Mouse (Mus musculus) monocyte, adult 2 months (primary cell): ENCODE results near the gene Csnk1g2.
"Not testable (repeated sequence)": the region's sequence is repeated elsewhere in the genome, so short reads cannot be mapped to it uniquely, and the experiment has no call there.

Experiments used
- DNase-seq, 2 experiments: peaks; one replicate each; pipeline ENCODE4 v3.0.0; 2022; ENCODE audit warnings: low spot score in 2 of 2, low read depth in 1 of 2

Csnk1g2 gene

GRCm38 (mm10) chr10:80596318-80596717 is 26.3 kb upstream of the Csnk1g2 start:
- no peak for DNase-seq

DNA sequence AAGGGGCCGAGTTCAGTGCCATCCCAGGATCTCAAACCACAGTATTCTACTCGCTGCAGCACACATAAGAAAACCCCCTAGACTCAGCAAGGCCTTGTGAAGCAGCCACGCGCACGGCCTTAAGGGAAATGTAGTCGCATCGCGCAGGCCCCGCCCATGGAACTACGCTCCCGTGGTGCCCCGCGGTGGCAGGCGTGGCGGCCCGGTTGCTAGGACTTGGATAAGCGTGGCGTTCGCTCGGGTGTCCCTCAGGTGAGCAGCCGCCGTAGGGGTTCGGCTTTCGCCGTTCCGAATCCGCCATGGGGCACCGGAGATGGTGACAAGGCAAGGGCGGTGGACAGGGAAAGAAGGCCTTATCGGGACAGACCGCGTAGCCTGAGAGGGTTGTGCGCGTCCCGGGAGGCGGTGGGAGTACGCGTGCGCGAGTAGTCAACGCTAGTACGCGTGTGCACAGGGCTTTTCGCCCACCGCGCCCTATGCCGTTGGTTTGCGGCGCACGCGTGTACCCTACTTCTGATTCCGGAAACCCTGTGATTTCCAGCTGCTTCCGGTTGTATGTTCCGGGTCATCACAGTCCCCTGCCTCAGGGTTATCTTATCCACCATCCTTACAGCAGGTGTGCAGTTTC is 19.8 kb upstream of the Csnk1g2 start, which contains the start of the genes Scamp4 and Adat3:
TSS of gene Scamp4 (plus strand) at position 175 of the 628 bp plus-strand sequence.
TSS of gene Adat3 (plus strand) at position 183 of the 628 bp plus-strand sequence.
- DNase-seq = peak; percentile 74 to 93

GRCm38 (mm10) chr10:80603364-80603763 is 19.3 kb upstream of the Csnk1g2 start:
- DNase-seq = no peak

DNA sequence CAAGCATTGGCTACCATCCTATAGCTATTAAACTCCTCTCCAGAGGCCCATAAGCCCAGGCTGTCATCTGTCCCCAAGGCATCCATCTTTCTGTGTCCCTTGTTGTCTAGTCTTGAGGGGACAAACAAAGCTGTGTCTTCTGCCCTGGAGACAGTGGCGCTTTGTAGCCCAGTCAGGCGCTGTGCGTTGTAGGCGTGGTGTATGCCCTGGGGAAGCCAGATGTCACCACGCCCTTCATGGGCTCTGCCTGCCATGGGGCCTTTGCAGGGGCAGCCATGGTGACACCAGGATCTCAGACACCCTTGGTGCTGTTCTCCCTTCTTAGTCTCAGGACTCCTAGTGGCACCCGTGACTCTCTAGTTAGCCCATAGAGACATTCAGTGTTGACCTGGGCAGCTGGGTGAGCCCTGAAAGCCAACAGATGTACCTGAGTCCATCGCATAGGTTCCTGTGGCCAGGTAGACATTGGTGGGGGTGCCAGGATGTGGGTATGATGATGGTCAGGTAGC is 18.6 kb upstream of the Csnk1g2 start:
- no peak for DNase-seq

GRCm38 (mm10) chr10:80604988-80605387 is 17.6 kb upstream of the Csnk1g2 start:
- DNase-seq = no peak

- not testable (repeated sequence) for DNase-seq
These were observed 16.9 kb upstream of the Csnk1g2 start, which contains the start of gene Gm49322 for GRCm38 (mm10) chr10:80605721-80606120. Gene Gm49322, plus strand, starts transcription at chr10:80606021.

DNA sequence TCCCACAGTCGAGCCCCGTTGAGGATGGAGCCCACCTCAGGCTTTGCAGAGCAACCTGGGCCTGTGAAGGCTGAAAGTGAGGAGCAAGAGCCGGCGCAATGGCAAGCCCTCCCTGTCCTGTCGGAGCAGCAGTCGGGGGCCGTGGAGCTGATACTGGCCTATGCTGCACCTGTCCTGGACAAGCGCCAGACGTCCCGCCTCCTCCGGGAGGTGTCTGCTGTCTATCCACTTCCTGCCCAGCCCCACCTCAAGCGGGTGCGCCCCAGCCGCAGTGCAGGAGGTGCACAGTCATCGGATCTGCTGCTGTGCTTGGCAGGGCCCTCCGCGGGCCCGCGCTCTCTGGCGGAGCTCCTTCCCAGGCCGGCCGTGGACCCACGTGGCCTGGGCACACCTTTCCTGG is 16.3 kb upstream of the Csnk1g2 start:
- no peak for DNase-seq

- DNase-seq = no peak
These were observed 15.8 kb upstream of the Csnk1g2 start for GRCm38 (mm10) chr10:80606737-80607350.

DNA sequence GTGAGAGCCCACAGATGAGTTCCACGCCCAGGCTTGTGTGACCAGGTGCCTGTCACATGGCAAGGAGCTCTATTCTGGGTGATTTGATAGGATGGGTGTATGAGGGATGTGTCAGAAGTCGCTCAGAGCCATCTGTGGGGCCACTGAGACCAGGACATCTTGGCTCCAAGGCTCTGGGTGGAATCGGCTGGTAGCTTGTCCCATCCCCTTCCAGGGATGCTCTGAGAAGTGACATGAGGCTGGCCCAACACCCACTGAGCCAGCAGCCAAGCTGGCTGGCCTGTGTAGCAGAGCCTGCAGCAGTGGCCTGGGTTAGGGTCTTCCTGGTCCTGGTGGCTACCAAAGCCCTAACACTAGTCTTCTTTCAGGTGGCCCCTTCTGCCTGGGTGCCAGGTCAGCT is 14.2 kb upstream of the Csnk1g2 start:
- DNase-seq = no peak

DNA sequence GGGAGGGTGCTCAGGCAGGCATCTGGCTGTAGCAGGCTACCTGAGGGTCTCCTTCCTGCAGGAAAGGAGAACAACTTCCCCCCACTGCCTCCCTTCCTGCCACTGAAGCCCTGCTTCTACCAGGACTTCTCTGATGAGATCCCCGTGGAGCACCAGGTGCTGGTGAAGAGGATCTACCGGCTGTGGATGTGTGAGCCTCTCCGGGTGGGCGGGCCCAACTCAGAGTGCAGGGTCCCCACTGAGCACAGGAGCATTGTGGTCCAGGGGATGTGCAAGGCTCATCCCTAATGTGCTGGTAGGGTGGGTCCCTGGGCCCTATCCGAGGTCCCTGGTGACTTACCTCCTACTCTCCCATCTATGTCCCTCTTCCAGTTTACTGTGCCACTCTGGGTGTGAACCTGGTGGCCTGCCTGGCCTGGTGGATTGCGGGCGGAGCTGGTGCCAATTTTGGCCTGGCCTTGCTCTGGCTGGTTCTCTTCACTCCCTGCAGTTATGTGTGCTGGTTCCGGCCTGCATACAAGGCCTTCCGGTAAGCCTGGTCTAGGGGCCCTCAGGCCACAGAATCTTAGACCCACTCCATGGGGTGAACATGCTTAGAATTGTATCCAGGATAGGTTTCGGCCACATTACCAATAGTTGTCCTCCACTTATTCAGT is 13.2 kb upstream of the Csnk1g2 start:
- no peak for DNase-seq

DNA sequence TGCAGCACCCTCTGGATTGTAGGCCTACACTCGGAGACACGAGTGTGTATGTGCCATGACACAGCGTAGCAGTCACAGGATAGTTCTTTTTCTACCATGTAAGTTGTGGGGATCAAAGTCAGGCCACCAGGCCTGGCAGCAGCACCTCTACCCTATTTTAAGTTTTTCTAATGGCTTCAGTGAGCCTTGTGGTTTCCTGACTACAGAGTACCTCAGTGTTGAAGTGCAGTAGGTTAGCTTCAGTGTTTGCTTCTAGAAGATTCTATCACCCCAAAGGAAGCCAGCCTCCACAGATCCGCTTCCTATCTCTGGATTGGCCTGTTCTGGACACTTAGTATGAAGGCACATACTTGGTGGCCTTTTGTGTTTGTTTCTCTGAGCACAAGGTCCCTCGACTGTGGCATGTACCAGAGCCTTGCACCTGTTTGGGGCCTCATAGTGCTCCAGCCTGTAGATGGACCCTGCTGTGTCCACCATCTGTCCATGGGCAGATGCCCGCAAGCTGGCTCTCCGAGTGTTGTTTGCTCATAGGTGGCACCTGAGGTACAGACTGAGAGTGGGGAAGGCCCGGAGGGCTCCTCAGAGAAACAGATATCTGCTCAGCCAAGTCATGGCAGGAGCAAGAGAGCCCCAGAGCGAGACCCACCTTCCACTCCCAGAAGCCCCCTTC is 12.4 kb upstream of the Csnk1g2 start:
- no peak for DNase-seq

DNA sequence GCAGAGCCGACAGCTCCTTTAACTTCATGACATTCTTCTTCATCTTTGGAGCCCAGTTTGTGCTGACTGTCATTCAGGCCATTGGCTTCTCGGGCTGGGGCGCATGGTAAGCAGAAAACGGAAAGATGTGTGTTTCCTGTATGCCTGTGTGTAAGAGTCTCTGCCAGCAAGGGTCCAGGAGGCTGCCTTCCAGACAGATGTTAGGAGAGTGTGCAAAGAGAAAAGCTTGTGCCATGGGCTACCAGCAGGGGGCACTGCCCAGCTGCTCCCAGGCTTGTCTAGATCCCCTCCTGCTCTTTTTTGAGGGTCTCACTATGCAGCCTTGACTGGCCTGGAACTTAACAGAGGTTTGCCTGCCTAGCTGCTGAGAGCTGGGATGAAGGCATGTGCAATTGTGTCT is 11.6 kb upstream of the Csnk1g2 start:
- no peak for DNase-seq

DNA sequence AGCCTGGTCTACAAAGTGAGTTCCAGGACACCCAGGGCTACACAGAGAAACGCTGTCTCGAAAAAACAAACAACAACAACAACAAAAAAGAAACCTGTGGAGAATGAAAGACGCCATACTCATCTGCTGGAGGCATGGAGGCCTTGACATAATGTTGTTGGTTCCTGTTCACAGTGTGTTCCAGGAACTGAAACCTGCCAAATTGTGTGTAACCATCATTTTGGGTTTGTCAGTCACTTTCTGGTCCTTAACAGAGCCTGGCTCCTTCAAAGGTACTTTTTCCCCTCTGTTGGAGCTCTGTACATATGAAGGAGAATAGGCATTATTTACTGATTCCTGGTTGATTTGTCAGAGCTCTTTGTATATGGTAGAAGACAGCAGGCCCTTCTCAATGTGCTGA is 10.7 kb upstream of the Csnk1g2 start:
- no peak for DNase-seq

GRCm38 (mm10) chr10:80613821-80614220 is 8.8 kb upstream of the Csnk1g2 start:
- no peak for DNase-seq

- DNase-seq = no peak
These were observed 8.3 kb upstream of the Csnk1g2 start for GRCm38 (mm10) chr10:80614351-80614750.

GRCm38 (mm10) chr10:80618181-80618580 is 4.5 kb upstream of the Csnk1g2 start:
- DNase-seq = no peak

DNA sequence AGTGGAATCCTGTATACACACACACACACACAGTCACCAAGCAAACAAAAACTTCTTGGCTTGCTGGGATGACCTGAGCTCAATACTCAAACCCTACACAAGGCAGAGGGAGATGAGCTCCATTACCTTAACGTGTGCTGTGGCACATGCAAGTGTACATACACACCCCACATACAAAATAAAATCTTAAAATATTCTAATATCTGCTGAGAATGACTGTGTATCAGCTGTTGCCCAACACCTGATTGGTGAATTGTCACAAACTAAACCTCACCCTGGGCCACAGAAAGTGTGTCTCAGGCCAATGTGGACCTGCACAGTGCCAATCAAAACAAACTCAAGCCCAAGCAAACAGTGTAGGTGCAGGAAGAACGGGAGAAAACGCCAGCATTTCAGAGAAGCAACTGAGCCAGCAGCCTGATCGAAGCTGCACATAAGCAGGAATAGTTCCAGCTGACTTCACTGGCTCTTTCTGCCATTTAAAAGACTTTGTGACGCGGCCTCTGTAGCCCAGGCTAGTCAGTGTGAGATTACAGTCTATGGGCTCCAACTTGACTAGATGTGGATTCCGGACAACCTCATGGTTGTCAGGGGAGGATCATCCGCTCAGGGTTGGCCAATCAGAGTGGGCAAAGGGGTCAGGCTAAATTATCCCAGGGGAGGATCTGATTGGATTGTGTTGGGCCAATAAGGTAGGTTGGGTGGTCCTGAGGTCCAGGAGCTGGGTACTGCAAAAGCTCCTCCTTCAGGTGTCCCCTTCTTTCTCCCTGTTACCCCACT is 3.0 kb upstream of the Csnk1g2 start:
- no peak for DNase-seq

DNA sequence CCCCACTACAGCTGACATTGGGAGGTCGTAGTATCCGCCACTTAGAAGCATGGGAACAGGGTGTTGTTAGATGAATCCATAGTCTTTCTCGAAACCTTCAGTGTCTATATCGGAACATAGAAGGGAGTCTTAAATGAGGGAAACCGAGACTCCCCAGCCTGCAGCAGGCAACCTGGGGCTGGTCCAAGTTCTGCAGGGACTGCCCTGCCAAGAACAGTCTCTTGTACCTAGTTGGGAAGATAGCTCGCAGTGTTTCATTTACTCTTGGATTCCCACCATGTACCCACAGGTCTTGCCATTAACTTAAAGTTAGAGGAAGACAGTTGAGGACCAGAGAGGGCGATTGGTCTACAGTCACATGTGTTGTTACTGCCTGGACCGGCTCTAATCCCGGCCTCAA is 2.3 kb upstream of the Csnk1g2 start:
- no peak for DNase-seq

DNA sequence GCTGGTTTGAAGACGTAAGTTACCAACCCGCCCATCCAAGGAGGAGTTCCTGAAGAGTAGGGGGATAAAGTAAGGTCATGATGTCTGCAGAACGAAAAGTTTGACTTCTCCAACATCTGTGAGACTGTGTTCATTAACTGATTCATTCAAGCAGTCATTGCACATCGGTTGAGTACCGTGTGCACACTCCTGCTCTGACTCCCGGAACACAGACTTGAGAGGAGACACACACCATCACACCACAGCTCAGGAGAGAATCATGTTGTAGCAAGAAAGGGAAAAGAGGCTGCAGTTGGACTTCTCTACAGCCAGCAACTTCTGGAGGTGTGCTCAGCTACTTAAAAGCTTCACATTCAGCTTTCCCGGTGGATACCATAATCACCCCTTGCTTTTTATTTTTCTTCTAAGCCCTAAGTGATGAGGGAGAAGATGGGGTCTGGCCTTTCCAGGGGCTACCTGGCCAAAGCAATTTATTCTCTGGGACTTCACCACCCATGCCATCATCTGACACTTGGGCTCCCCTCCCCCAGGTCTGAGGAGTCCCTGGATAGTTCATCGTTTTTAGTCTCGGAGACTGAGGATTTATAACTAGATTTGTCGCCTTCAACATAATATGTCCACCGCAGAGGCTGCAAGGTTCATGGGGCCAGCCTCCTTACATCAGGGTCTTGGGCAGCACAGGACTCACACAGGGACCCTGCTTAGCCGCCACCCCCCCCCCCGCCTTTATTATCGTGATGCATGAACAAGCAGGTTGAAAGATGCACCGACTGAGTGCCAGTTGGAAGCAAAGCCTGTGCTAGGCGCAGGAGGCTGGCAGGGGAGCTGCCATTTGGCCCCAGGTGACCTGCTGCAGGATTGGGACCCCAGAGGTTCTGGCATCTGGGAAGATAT is 1.6 kb upstream of the Csnk1g2 start:
- no peak for DNase-seq

GRCm38 (mm10) chr10:80621690-80621939 is 1.0 kb upstream of the Csnk1g2 start:
- no peak for DNase-seq
